ENCODE assay signal across 29 mouse cellular contexts in the genomic region with DNA sequence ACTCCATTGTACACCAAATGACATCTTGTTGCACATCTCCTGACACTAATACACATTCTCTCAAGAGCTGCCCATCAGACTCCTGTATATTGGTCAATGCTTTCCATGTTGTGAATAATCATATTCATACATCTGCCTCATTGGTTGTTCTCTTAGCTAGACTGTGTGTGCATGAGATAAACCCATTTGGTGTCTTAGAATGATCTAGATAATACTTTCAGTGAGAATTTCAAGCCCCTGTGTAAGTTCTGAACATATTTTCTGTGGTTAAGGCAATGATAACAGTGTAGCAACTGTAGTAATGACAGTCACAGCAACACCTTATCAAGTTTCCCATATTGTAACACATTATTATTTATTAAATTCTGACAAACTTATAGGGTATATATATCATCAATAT. TPM values are rescaled to one million over a fixed set of nuclear protein-coding genes. Genes with fewer than 3 reads are reported as not detected.
"Had no signal": no experiment of that assay in that cellular context is flagged by ENCODE, and none has a peak within 500 bp of the region (broad histone marks: within the 10 kb centered on the region; RNA-seq: fewer than 3 reads in every experiment).

No protein-coding gene starts in this region.

- H3K4me1 ChIP-seq: stomach, embryonic 15.5 days had no signal

- ATAC-seq: inflammation-experienced regulatory T-cells, adult 6 months; intestine, embryonic 16.5 days; lung, postnatal 0 days had no signal

- H3K9me3 ChIP-seq: limb, embryonic 12.5 days; limb, embryonic 15.5 days; megakaryocyte, embryonic 14.5 days; stomach, embryonic 15.5 days had no signal

- H3K4me3 ChIP-seq: limb, embryonic 12.5 days; limb, embryonic 15.5 days; megakaryocyte, embryonic 14.5 days; stomach, embryonic 15.5 days had no signal

- DNase-seq: kidney, adult 18-20 months; kidney, adult 9 months; kidney, postnatal 14 days; kidney, postnatal 4 days; left cerebral cortex, postnatal 4 days; lung, embryonic 14.5 days; midbrain, embryonic 14.5 days; right cerebral cortex, adult 18-20 months; right cerebral cortex, postnatal 14 days; right cerebral cortex, postnatal 4 days; thymus, postnatal 25 days had no signal

- H3K4me2 ChIP-seq: limb, embryonic 12.5 days; limb, embryonic 15.5 days; lung, embryonic 14.5 days; midbrain, embryonic 11.5 days; stomach, embryonic 15.5 days had no signal

- H3K9ac ChIP-seq: limb, embryonic 12.5 days; limb, embryonic 15.5 days; lung, embryonic 14.5 days; stomach, embryonic 15.5 days had no signal

- H3K27me3 ChIP-seq: limb, embryonic 12.5 days; limb, embryonic 15.5 days; stomach, embryonic 15.5 days had no signal

- H3K27ac ChIP-seq: limb, embryonic 12.5 days; limb, embryonic 15.5 days; macrophage; stomach, embryonic 15.5 days had no signal

RNA-seq across cellular contexts. Expression of gene Tcaf2, which starts 44.7 kb away (rescaled TPM):
- polyA plus RNA-seq: macrophage had no signal

RNA-seq across cellular contexts. Expression of gene Olfr453, which starts 49.4 kb away (rescaled TPM):
- total RNA-seq: layer of hippocampus, adult 18-20 months; layer of hippocampus, postnatal 14 days; left cerebral cortex, adult 8-10 months; left cerebral cortex, postnatal 14 days; left cerebral cortex, postnatal 4 days; midbrain, postnatal 0 days had no signal
- polyA plus RNA-seq: inflammation-experienced regulatory T-cells, adult 6 months; intestine, embryonic 16.5 days; kidney, embryonic 16.5 days; limb, embryonic 12.5 days; limb, embryonic 15.5 days; lung, embryonic 14.5 days; lung, postnatal 0 days; macrophage; midbrain, embryonic 11.5 days; midbrain, embryonic 14.5 days; midbrain, postnatal 0 days; neural tube, embryonic 11.5 days; neural tube, embryonic 14.5 days; stomach, embryonic 15.5 days; thymus, postnatal 0 days had no signal
